Mouse (Mus musculus) CH12.LX (cell line): Measurements from ENCODE around the gene Cep350. TPM values are rescaled to one million over a fixed set of nuclear protein-coding genes. Genes with fewer than 3 reads are reported as not detected.
A peak's percentile ranks its signal among the peaks of the same experiment; 100 is the strongest.

Source experiments
- DNase-seq: peaks from one replicate; pipeline ENCODE4 v3.0.0-alpha.2; 2013; ENCODE audit errors: extremely low read depth
- H3K27ac ChIP-seq: 2 replicates; pipeline ENCODE4 v1.5.1; 2012; ENCODE audit warnings: low read depth, mild to moderate bottlenecking, control low read depth, moderate library complexity; ENCODE audit not compliant: insufficient read depth
- H3K27me3 ChIP-seq: replicated peaks from 2 replicates; pipeline ENCODE3; 2012; ENCODE audit warnings: inconsistent platforms
- H3K36me3 ChIP-seq, 2 experiments: replicated peaks in 1 of 2; 2 replicates each; pipeline versions ENCODE3 to v1.6.1; 2012; ENCODE audit warnings: inconsistent platforms in 1 of 2, low read length in 1 of 2, mild to moderate bottlenecking in 1 of 2, mixed read lengths in 1 of 2, moderate library complexity in 1 of 2; ENCODE audit not compliant: control insufficient read depth in 1 of 2, insufficient read depth in 1 of 2
- H3K4me1 ChIP-seq, 2 experiments: 2 replicates each; pipeline ENCODE4 v1.6.1; 2012; ENCODE audit warnings: inconsistent platforms in 1 of 2, moderate library complexity in 1 of 2; ENCODE audit not compliant: insufficient read depth in 2 of 2, control insufficient read depth in 1 of 2
- H3K4me2 ChIP-seq: 2 replicates; pipeline ENCODE4 v1.6.1; 2012; ENCODE audit warnings: low read depth, mild to moderate bottlenecking, control low read depth; ENCODE audit not compliant: poor library complexity, insufficient read depth, severe bottlenecking
- H3K4me3 ChIP-seq, 3 experiments: fragments of 150-350 bp in 1 of 3; sonication (generic) in 1 of 3; replicated peaks in 1 of 3; 2 replicates each; pipeline versions ENCODE3 to v1.5.1; 2011 to 2012; ENCODE audit warnings: low read depth in 2 of 3, low read length in 2 of 3, mild to moderate bottlenecking in 2 of 3, moderate library complexity in 2 of 3, control low read depth in 1 of 3, improper control_type of control experiment in 1 of 3, inconsistent platforms in 1 of 3, mixed read lengths in 1 of 3; ENCODE audit not compliant: poor library complexity in 1 of 3
- H3K79me2 ChIP-seq: replicated peaks from 2 replicates; pipeline ENCODE4 v1.6.1; 2012; ENCODE audit warnings: mild to moderate bottlenecking, moderate library complexity; ENCODE audit not compliant: control insufficient read depth, poor library complexity, insufficient read depth, severe bottlenecking; ENCODE audit errors: extremely low read depth
- H3K9ac ChIP-seq: 2 replicates; pipeline ENCODE4 v1.6.1; 2012; ENCODE audit warnings: low read depth, mild to moderate bottlenecking, control low read depth, moderate library complexity; ENCODE audit not compliant: insufficient read depth
- H3K9me3 ChIP-seq: replicated peaks from 2 replicates; pipeline ENCODE3; 2012; ENCODE audit warnings: low read length, inconsistent platforms, mixed read lengths
- BHLHE40 ChIP-seq: IDR thresholded peaks from 2 replicates; pipeline ENCODE4 v1.6.1; 2011; ENCODE audit warnings: mild to moderate bottlenecking, low read depth, low read length, improper control_type of control experiment
- CHD2 ChIP-seq: IDR thresholded peaks from 2 replicates; pipeline ENCODE4 v1.6.1; 2011; ENCODE audit warnings: low read length, improper control_type of control experiment
- HCFC1 ChIP-seq: IDR thresholded peaks from 2 replicates; pipeline ENCODE4 v1.6.1; 2012; ENCODE audit warnings: low read depth, mild to moderate bottlenecking, inconsistent platforms, low read length, improper control_type of control experiment
- IRF4 ChIP-seq: IDR thresholded peaks from 2 replicates; pipeline ENCODE4 v1.6.1; 2014; ENCODE audit warnings: low read depth, mild to moderate bottlenecking, inconsistent platforms, low read length, improper control_type of control experiment
- JUN ChIP-seq: IDR thresholded peaks from 2 replicates; pipeline ENCODE4 v1.6.1; 2011; ENCODE audit warnings: low read depth, mild to moderate bottlenecking, low read length, improper control_type of control experiment, moderate library complexity; ENCODE audit not compliant: insufficient read depth
- MYC ChIP-seq: IDR thresholded peaks from 2 replicates; pipeline ENCODE4 v1.6.1; 2011; ENCODE audit warnings: low read depth, mild to moderate bottlenecking, improper control_type of control experiment, low read length
- NELFE ChIP-seq: IDR thresholded peaks from 2 replicates; pipeline ENCODE4 v1.6.1; 2011; ENCODE audit warnings: low read depth, low read length, improper control_type of control experiment
- PAX5 ChIP-seq: IDR thresholded peaks from 2 replicates; pipeline ENCODE4 v1.6.1; 2012; ENCODE audit warnings: low read length, inconsistent platforms, mixed read lengths
- POLR2AphosphoS2 ChIP-seq: IDR thresholded peaks from 2 replicates; pipeline ENCODE4 v1.6.1; 2011; ENCODE audit warnings: low read depth, low read length, improper control_type of control experiment
- USF1 ChIP-seq: IDR thresholded peaks from 2 replicates; pipeline ENCODE4 v1.6.1; 2014; ENCODE audit warnings: low read depth, mild to moderate bottlenecking, inconsistent platforms, low read length, improper control_type of control experiment
- dilution Hi-C: fragments of 300-500 bp; cut with MboI; formaldehyde crosslinking; loops from 2 replicates; pipeline ENCODE4 v1.14.3; 2020; ENCODE audit warnings: low sequenced_read_pairs; ENCODE audit not compliant: extremely low pct_unique_long_range_greater_than_20kb, extremely low pct_ligation_motif_present
- in situ Hi-C: fragments of 300-500 bp; cut with MboI; formaldehyde crosslinking; loops from 3 replicates; pipeline ENCODE4 v1.14.3; 2019; ENCODE audit warnings: low sequenced_read_pairs, low pct_ligation_motif_present, low pct_unique_long_range_greater_than_20kb, mixed read lengths
- polyA plus RNA-seq: library from polyadenylated mRNA; unstranded; fragments of >175 nt; gene quantifications from 2 replicates; pipeline ENCODE4 v1.2.1, GENCODE M21; 2012; ENCODE audit warnings: low read depth; ENCODE audit not compliant: insufficient read length
- total RNA-seq, 2 experiments: library from RNA; depleted of rRNA; stranded (reverse); fragments of 300-350 nt in 1 of 2; fragments of >200 nt in 1 of 2; gene quantifications; 2 replicates each; pipeline ENCODE4 v1.2.3; 2012 to 2014

Cep350 gene
- total and polyA plus RNA-seq, 3 experiments: 3.5 to 8.3 (median 6.8) TPM

DNA sequence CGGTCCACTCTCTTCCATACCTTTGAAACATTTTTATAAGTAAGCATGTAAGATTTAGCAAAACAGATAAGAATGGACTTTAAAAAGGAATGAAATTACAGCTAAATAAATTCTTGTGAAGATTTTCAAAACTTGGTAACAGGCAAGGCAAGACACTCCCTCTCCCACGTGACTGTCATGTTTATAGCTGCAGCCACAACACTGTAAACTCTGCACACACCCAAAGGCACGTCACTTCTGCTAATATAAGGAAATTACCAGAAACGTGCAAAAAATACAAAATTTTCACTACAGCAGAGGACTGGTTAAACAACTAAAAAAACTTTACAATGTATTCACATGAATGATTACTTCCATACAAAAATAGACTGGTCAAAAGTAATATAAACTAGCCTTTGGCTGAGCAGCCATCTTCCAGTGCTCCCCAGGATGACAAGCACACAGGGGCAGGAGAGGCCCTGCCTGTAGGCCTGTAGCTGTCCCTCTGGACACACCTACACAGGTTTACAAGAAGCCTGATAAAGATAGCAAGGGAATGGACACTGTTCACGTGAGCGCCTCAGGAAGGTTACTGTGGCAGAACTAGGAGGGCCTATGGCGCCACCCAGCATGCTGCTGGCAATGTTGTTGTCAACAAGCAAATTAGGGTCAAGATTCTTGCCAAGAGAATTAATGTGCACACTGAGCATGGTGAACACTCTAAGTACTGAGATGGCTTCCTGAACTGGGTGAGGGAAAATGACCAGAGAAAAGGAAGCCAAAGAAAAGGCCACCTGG is 117.9 kb downstream of the Cep350 start:
- peaks cover 22 to 63% of the 10 kb centered on the region in 2 experiments for H3K36me3 ChIP-seq
- no peak for DNase-seq
- H3K27ac ChIP-seq: no peak overlapping the region
- no peaks in the 10 kb centered on the region for H3K79me2 ChIP-seq
- H3K4me2 ChIP-seq: no peak overlapping the region
- H3K9me3 ChIP-seq: no peaks in the 10 kb centered on the region
- TF ChIP-seq NELFE (no peak), POLR2AphosphoS2 (no peak)
- H3K9ac ChIP-seq: no peak overlapping the region
- H3K27me3 ChIP-seq: no peaks in the 10 kb centered on the region
- in situ Hi-C loops: no loop called here
- no peak overlapping the region for H3K4me3 ChIP-seq
- no peaks in the 10 kb centered on the region for H3K4me1 ChIP-seq
- dilution Hi-C loops: no loop called here

DNA sequence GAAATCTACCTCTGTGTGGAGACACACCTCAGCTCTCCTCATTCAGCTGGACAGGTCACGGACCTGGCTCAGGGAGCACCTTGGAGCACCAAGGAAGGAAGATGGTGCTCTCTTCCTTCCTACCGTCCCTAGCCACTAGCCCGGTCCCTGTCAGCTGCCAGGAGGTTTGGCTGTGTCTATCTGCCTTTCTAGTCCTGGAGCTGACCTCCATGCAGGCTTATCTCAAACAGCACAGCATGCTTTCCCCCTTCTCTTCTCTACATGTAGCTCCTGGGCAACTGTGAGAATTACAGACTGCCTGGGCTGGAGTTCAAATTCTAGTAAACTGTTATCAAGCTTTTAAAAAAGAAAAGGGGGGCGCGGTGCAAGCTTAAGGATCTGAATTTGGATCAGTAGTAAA is 120.0 kb downstream of the Cep350 start:
- H3K4me1 ChIP-seq: peaks cover 0 to 9% of the 10 kb centered on the region in 2 experiments; a peak in 2 of 4 replicates

DNA sequence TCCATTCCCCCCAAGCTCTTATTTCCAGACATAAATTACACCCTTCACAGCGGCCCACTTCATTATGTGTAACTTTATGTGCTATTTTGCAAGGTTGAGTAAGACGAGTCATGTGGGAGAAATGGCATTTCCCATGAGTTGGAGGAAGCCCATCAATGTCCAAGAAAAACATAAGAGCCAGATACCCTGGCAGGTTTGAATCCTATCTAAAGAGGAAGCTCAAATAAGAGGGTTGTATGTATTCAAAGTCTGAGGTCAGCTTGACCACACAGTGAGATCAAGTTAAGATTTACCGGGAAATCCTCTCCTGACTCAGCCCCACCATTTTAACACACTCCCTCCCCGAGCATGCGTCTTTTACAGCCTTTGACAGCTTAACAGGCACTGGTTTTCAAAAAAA is 128.8 kb downstream of the Cep350 start:
- no peaks in the 10 kb centered on the region for H3K9me3 ChIP-seq
- no peak overlapping the region for H3K27ac ChIP-seq
- no peaks in the 10 kb centered on the region for H3K79me2 ChIP-seq
- H3K9ac ChIP-seq: no peak overlapping the region
- H3K4me1 ChIP-seq: peaks cover 0 to 9% of the 10 kb centered on the region in 2 experiments; a peak in 2 of 4 replicates
- no peak overlapping the region for H3K4me2 ChIP-seq
- dilution Hi-C loops (no loop called here), in situ Hi-C loops (no loop called here)
- TF ChIP-seq JUN: no peak
- no peak for TF ChIP-seq IRF4
- no peak for TF ChIP-seq CHD2
- TF ChIP-seq HCFC1: no peak
- TF ChIP-seq USF1: no peak
- TF ChIP-seq PAX5: no peak
- no peaks in the 10 kb centered on the region for H3K27me3 ChIP-seq
- DNase-seq: peak; percentile 25
- no peak overlapping the region for H3K4me3 ChIP-seq
- H3K36me3 ChIP-seq: peaks cover 18 to 37% of the 10 kb centered on the region in 2 experiments

More for the DNA sequence above, 120.0 kb downstream of the Cep350 start:
- Histone ChIP-seq H3K27me3 (no peaks in the 10 kb centered on the region), H3K4me3 (no peak overlapping the region), H3K36me3 (peaks cover 20 to 59% of the 10 kb centered on the region in 2 experiments), H3K9me3 (no peaks in the 10 kb centered on the region), H3K79me2 (no peaks in the 10 kb centered on the region), H3K4me2 (no peak overlapping the region)
- dilution Hi-C loops: no loop called here
- in situ Hi-C loops: no loop called here
- TF ChIP-seq MYC: no peak
- no peak for TF ChIP-seq POLR2AphosphoS2
- no peak for TF ChIP-seq USF1
- no peak for TF ChIP-seq BHLHE40
- TF ChIP-seq, all 38 proteins: peak for 0
- DNase-seq: no peak
- no peak overlapping the region for H3K27ac ChIP-seq
- H3K9ac ChIP-seq: no peak overlapping the region
